Mouse (Mus musculus): ENCODE data around the gene Mapk8ip2. TPM values are rescaled to one million over a fixed set of nuclear protein-coding genes. Genes with fewer than 3 reads are reported as not detected.
A peak's percentile ranks its signal among the peaks of the same experiment; 100 is the strongest.

The Mapk8ip2 gene
- total RNA-seq, 2 experiments from 2014 or later: 0.23 to 0.26 TPM

- DNase-seq: no peak
Measured at GRCm38 (mm10) chr15:89488182-89488581, 34.5 kb downstream of the Mapk8ip2 start.

- DNase-seq: no peak
Measured at GRCm38 (mm10) chr15:89488611-89489117, 35.0 kb downstream of the Mapk8ip2 start.

GRCm38 (mm10) chr15:89494970-89495369 is 41.3 kb downstream of the Mapk8ip2 start:
- no peak for DNase-seq

GRCm38 (mm10) chr15:89496131-89496530 is 42.4 kb downstream of the Mapk8ip2 start:
- no peak for DNase-seq

- DNase-seq: no peak
Measured at GRCm38 (mm10) chr15:89496841-89497240, 43.1 kb downstream of the Mapk8ip2 start.

GRCm38 (mm10) chr15:89497391-89498048 is 43.8 kb downstream of the Mapk8ip2 start:
- no peak for DNase-seq

- DNase-seq: no peak
Measured at GRCm38 (mm10) chr15:89498049-89498960, 44.6 kb downstream of the Mapk8ip2 start.

GRCm38 (mm10) chr15:89498961-89499688 is 45.4 kb downstream of the Mapk8ip2 start, which contains the start of gene Shank3:
Shank3 (plus strand) TSS chr15:89499623.
- no peak for DNase-seq

GRCm38 (mm10) chr15:89499784-89500220 is 46.1 kb downstream of the Mapk8ip2 start:
- DNase-seq: peak; percentile 58

- no peak for DNase-seq
Measured at GRCm38 (mm10) chr15:89500221-89500791, 46.6 kb downstream of the Mapk8ip2 start.

GRCm38 (mm10) chr15:89501321-89501720 is 47.6 kb downstream of the Mapk8ip2 start:
- no peak for DNase-seq

- no peak for DNase-seq
Measured at GRCm38 (mm10) chr15:89504838-89505237, 51.1 kb downstream of the Mapk8ip2 start.

- no peak for DNase-seq
Measured at GRCm38 (mm10) chr15:89507751-89508150, 54.0 kb downstream of the Mapk8ip2 start.

GRCm38 (mm10) chr15:89512679-89513078 is 59.0 kb downstream of the Mapk8ip2 start:
- DNase-seq: no peak

Other genes with a start within 250 kb of the Mapk8ip2 start
- 10 to 100 TPM; 60.1 to 61.9 TPM for gene Ppp6r2, start 242.4 kb upstream of the Mapk8ip2 start, total RNA-seq (2021)
- 10 to 100 TPM; 50.1 to 70.5 TPM for gene Sbf1, start 138.6 kb upstream of the Mapk8ip2 start, total RNA-seq (2021)
- not detected for gene Adm2, start 131.2 kb upstream of the Mapk8ip2 start, total RNA-seq (2021)
- gene Miox, start 119.5 kb upstream of the Mapk8ip2 start, total RNA-seq (2021): not detected
- 10 to 100 TPM; 22.4 to 25.5 TPM for gene Lmf2, start 98.3 kb upstream of the Mapk8ip2 start, total RNA-seq (2021)
- 10 to 100 TPM; 50.5 to 55.8 TPM for gene Ncaph2, start 98.2 kb upstream of the Mapk8ip2 start, total RNA-seq (2021)
- gene Sco2, start 80.1 kb upstream of the Mapk8ip2 start, total RNA-seq (2021): 10 to 100 TPM; 14.2 to 14.6 TPM
- under 1 TPM; 0.38 to 0.50 TPM for gene Tymp, start 76.9 kb upstream of the Mapk8ip2 start, total RNA-seq (2021)
- gene Odf3b, start 74.6 kb upstream of the Mapk8ip2 start, total RNA-seq (2021): 1 to 10 TPM in 1 of 2 experiments, under 1 TPM in 1; 0.68 to 1.6 TPM
- not detected for gene Klhdc7b, start 69.0 kb upstream of the Mapk8ip2 start, total RNA-seq (2021)
- not detected for gene Syce3, start 43.4 kb upstream of the Mapk8ip2 start, total RNA-seq (2021)
- gene Cpt1b, start 28.1 kb upstream of the Mapk8ip2 start, total RNA-seq (2021): 100 to 1,000 TPM; 204 to 222 TPM
- gene C730034F03Rik, start 24.3 kb upstream of the Mapk8ip2 start, total RNA-seq (2021): under 1 TPM; 0.38 to 0.88 TPM
- gene Gm44502, start 24.2 kb upstream of the Mapk8ip2 start, total RNA-seq (2021): under 1 TPM; 0.66 to 0.81 TPM
- 10 to 100 TPM; 21.4 to 40.0 TPM for gene Chkb, start 24.0 kb upstream of the Mapk8ip2 start, total RNA-seq (2021)
- 10 to 100 TPM in 1 of 2 experiments, 1 to 10 TPM in 1; 6.5 to 11.0 TPM for gene Arsa, start 23.5 kb downstream of the Mapk8ip2 start, total RNA-seq (2021)
- gene Shank3, start 45.7 kb downstream of the Mapk8ip2 start, total RNA-seq (2021): 10 to 100 TPM; 24.8 to 36.1 TPM
- under 1 TPM; 0.54 TPM for gene Acr, start 114.4 kb downstream of the Mapk8ip2 start, total RNA-seq (2021)
- gene Rabl2, start 138.0 kb downstream of the Mapk8ip2 start, total RNA-seq (2021): 1 to 10 TPM; 3.8 to 6.2 TPM